Mouse (Mus musculus) neural tube, embryonic 10.5 days (tissue): Measurements from ENCODE around the gene Col23a1.
"Not testable (repeated sequence)": the region's sequence is repeated elsewhere in the genome, so short reads cannot be mapped to it uniquely, and the experiment has no call there.

Experiments
- DNase-seq: peaks from one replicate; pipeline ENCODE4 v3.0.0-alpha.2; 2017; ENCODE audit warnings: low spot score; ENCODE audit errors: extremely low spot score

Col23a1 gene

GRCm38 (mm10) chr11:51586411-51586810, 296.7 kb downstream of the Col23a1 start:
- DNase-seq, result no peak

DNA sequence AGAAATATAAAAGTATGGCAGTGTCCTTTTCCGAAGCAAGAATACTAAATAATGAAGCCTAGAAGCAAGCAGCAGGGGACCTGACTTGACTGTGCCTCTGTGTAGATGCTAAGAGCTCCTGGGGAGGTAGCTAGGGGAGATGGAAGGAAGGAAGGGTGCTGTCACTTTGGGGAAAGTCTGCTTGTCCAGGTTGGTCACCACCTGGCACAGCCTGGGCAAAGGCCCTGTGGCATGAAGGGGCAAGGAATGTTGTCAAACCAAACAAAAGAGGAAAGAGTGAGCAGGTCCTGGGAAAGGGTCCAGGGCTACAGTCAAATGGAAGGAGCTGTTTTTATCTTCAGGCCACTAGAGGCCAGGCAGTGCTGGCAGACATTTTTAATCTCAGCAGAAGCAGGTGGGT, 297.3 kb downstream of the Col23a1 start:
- DNase-seq, result no peak

- DNase-seq, result no peak
Observed at GRCm38 (mm10) chr11:51588833-51589232, 299.1 kb downstream of the Col23a1 start.

DNA sequence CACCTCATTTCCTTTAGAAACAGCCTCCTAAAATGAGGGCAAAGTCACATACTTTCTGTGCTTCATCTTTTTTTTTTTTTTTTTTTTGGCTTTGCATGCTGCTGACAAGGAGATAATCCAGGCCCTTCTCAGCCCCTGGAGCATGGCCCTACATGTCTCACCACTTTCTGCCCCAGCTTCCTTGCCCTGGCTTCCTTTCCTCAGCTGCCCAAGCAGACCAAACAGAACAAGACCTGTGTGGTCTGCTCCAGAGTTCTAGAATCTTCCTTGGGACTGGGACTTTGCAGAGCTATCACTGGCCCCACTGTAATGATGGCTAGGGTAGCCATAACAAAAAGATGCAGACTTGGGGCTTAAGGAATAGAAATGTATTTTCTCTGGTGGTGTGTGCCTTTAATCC, 300.3 kb downstream of the Col23a1 start:
- no peak for DNase-seq

GRCm38 (mm10) chr11:51591168-51591567, 301.4 kb downstream of the Col23a1 start:
- no peak for DNase-seq

GRCm38 (mm10) chr11:51591915-51592314, 302.2 kb downstream of the Col23a1 start:
- DNase-seq, result no peak

DNA sequence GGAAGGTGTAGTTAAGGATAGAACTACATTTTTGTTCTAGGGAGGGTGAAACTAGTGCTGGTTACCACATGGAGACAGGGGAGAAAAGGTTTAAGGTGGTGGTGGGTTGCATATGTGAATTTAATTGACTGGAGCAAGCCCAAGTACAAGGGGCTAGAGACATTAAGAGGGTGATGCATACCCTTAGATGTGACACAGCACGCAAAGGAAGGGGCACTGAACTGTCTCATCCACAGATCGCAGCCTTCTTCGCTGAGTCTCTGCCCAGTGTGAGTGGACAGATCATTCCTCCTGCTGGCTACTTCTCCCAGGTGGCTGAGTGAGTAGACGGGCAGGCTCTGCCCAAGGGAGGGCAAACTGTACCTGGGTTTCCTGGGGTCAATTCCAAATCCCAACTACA, 303.6 kb downstream of the Col23a1 start:
- no peak for DNase-seq

- DNase-seq, result no peak
Observed at GRCm38 (mm10) chr11:51593849-51594248, 304.1 kb downstream of the Col23a1 start.

DNA sequence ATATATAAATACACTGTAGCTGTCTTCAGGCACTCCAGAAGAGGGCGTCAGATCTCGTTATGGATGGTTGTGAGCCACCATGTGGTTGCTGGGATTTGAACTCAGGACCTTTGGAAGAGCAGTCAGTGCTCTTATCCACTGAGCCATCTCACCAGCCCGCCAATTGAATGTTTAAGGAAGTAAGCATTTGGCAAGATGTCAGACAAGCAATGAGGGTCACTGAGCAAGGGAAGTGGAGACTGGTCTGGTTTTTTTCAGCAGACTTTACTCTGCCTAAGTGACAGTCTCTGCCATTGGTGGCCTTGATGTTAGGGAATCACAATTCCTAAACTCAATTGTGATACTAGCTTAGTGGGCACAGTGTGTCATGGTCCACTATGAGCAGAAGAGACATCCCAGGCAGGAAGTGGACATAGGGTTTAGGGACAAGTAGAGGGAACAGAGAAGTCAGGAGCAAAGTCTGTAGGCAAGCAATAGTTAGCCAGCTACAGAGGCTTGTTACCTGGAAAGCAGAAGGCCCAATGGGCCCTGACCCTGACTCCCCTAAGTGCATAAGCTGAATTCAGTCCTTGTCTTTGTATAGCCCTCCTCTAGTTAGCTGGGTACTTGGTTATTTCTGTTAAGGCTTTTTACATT, 305.1 kb downstream of the Col23a1 start:
- no peak for DNase-seq

- no peak for DNase-seq
Observed at GRCm38 (mm10) chr11:51595459-51596083, 305.9 kb downstream of the Col23a1 start.

DNA sequence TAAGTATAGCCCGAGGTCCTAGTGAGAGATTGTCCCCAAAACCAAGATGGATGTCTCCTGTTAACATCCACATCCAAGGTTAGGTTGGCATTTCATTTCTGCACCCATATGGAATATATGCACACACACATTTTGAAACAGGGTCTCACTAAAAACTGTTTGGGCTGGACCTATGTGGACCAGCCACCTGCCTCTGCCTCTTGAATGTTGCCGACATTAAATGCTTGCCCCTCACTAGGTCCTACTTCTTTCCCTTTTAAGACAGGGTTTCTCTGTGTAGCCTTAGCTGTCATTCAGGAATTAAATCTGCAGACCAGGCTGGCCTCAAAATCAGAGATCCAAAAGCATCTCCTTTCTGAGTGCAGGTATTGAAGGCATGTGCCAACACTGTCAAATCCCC, 307.8 kb downstream of the Col23a1 start:
- DNase-seq, result no peak

DNA sequence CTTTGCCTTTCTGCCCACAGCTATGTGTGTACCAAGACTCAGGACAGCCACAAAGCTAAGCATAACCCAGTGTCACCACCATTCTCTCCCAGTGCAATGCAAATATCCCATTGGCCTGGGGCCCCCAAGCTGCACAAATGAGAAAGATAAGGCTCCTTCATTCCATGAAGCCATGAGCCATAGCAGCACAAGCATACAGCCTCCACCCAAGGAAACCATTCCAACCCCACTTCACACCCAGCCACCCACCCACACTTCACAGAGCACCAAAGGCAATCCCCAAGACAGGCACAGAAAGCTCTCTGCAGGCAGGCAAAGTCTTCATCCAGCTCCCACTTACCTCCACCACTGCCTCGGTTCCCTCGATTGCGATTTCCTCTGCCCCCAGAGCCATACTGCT, 312.5 kb downstream of the Col23a1 start:
- DNase-seq, result no peak

DNA sequence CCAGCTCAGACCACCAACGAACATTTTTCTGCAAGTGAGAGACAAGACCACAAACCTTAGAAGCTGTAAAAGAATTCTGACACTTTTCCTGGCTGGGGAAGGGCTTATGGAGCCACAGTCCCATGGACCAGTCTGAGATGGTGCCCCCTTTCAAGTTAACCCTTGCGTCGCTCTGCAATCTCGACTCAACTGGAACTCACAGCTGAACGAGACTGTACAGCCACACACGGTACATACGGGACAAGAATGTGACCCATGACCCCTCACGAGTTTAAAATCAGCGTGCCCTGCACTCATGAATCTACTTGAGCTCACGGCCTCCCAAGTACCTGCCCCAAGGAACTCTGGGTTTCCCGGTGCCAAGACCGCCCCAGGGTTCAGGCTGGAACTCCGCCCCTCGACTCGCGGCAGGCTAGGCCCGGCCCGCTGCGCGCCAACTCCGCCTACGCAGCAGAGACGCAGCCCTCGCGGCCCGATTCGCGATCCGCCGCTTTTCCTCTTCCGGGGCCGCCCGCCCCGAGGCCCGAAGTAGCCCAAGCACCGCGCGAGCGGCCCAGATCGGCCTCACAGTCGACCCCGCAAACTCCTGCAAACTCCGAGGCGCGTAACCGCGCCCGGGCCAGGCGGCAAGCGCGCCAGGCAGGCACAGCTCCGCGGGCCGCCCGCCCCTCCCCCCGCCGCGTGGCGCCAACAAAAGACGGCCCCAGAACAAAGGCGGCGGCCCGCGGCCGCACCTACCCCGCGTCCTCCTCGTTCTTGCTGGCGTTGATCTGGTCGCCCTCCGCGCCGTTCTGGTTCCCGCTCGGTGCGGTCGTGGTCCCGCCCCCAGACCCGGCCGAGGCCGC, 316.1 kb downstream of the Col23a1 start:
- peak; percentile 78 for DNase-seq

DNA sequence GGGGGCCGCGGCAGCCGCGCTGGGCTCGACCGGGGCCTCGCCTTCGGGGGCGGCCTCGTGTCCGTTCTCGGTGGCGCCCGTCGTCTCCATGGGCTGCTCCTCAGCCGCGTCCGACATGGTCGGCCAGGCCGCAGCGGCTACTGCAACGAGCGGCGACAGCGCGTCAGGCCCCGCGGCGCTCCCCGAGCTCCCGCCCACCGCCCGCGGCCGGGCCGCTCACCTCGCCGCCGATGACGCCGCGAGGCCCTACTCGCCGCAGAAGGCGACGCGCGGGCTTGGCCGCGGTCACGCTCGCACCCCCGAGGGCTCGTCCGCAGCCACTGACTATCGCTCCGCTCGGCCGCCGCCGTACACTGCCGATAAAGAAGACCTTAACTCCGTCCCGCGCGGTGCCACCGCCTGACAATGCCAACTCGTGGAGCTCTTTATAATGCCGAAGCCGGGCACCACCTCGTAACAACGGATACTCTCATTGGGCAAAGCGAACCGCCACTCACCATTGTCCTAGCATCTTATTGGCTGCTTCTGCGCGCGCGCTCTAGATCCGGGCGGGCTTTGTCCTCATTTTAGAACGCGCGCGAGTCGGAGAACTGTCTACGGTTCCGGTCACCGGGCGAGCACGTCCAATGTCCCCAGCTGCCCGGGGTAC, 316.9 kb downstream of the Col23a1 start, which contains the start of gene Hnrnpab:
Hnrnpab (minus strand) TSS at position 401 of the 649 bp plus-strand sequence.
- peak; percentile 99 for DNase-seq

- no peak for DNase-seq
Observed at GRCm38 (mm10) chr11:51607096-51607738, 317.5 kb downstream of the Col23a1 start.

- DNase-seq, result no peak
Observed at GRCm38 (mm10) chr11:51609266-51609909, 319.7 kb downstream of the Col23a1 start.

DNA sequence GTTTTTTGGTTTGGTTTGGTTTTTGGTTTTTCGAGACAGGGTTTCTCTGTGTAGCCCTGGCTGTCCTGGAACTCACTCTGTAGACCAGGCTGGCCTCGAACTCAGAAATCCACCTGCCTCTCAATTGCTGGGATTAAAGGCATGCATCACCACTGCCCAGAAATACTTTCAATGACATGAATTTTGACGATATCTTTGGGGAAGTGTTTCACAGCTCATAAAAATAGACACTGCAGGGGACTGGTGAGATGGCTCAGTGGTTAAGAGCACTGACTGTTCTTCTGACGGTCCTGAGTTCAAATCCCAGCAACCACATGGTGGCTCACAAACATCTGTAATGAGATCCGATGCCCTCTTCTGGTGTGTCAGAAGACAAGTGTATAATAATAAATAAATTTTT, 320.2 kb downstream of the Col23a1 start:
- DNase-seq, result not testable (repeated sequence)

GRCm38 (mm10) chr11:51614256-51614655, 324.5 kb downstream of the Col23a1 start:
- no peak for DNase-seq

DNA sequence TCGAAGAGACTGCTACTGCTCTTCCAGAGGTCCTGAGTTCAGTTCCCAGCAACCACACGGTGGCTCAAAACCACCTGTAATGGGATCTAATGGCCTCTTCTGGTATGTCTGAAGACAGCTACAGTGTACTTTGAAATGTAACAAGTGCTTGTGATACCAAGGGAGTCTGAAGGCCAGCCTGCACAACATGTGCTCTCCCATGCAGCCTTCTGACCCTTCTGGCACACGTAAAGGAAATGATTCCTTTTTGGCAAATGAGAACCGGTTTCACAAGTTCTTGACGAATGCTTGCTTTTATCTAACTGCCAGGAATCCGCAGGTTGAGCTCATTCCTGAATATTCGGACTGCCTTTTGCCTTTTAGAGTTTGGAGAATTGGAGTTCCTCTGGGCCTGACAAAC, 325.4 kb downstream of the Col23a1 start:
- no peak for DNase-seq

DNA sequence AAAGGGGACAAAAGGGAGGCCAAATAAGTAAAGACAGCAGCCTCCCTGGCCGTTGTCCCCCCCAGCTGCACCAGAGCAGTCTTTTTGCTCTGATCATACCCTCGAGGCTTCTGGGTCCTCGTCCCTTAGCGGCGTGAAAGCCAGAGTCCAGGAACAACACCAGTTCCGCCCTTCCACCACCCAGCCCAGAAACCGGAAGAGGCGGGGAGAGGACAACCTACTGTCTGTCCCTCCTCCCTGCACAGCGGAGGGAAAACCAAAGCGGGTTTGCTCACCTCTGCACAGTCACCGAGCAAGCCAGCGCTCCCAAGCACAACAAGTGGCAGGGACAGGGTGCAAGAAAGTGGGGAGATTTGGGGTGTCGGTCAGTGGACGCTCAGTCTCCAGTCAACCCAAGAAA, 325.9 kb downstream of the Col23a1 start:
- DNase-seq, result peak; percentile 72

DNA sequence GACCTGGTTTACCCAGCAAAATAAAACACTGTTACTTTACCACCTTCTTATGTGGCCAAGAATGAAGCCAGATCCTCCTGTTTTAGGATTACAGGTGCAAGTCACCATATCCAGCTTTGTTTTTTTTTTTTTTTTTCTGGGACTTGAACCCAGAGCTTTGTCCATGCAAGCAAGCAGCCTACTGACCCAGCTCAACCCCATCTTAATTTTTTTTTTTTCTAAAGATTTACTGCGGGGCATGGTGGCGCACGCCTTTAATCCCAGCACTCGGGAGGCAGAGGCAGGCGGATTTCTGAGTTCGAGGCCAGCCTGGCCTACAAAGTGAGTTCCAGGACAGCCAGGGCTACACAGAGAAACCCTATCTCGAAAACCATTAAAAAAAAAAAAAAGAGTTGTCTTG, 326.4 kb downstream of the Col23a1 start:
- not testable (repeated sequence) for DNase-seq
